Mouse (Mus musculus): Measurements from ENCODE around the gene Nlgn2.
A peak's percentile ranks its signal among the peaks of the same experiment; 100 is the strongest.

DNA sequence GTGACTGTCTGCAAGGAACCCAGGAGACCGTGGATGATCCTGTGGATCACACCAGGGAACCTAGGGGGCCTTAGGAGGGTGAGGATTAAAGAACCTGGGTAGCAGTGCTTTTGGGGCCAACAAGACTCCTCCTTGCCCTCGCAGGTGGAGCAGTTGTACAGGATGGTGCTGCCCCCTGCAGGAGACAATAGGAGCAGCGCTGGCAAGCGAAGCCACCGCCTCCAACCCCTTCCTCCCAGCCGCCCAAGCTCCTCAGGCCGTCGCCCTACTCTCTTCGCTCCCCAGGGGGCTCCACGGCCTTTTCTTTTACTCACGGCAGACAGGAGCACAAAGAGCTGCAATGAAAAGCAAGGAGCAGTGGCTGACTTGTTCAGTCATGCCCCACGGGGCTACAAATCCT, 39.3 kb upstream of the Nlgn2 start:
- TF ChIP-seq CTCF (IDR thresholded peaks at IDR 0.05; ENCODE audit: low read depth) (peak; percentile 92), EP300 (optimal IDR thresholded peaks at IDR 0.05) (no peak)
